In the genomic region with DNA sequence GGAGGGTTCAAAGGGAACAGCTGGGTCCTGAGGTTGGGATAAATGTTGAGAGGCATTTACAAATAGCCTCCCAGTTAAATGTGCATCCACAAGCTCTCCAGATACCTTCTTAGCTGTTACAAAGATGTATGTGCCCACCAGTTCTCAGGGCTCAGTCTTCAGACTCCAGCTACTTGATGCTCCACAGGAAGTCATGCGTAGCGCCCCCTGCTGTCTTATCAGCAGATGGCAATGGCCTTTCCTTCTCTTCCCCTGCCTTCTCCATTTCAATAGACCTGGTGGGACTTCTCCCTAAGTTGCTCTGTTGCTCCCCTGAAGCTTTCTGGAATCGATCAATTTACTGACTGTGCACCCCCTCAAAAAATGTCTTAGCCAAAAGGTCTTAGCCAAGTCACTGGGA, we compare ENCODE assay signal across 13 mouse cellular contexts. TPM values are rescaled to one million over a fixed set of nuclear protein-coding genes. Genes with fewer than 3 reads are reported as not detected.
DNase-seq lines count a peak whose midpoint lies in the region; ATAC-seq and TF ChIP-seq lines count a peak whose summit lies in the region.
"Had no signal": no experiment of that assay in that cellular context is flagged by ENCODE, and none has a peak within 500 bp of the region (broad histone marks: within the 10 kb centered on the region; RNA-seq: fewer than 3 reads in every experiment).

No protein-coding gene starts in this region.

- no peak overlapping the region for H3K4me2 ChIP-seq in heart, postnatal 0 days (ENCODE audit: low read depth, low read length)
- H3K4me2 ChIP-seq: liver, embryonic 13.5 days; midbrain, embryonic 15.5 days had no signal

- H3K4me1 ChIP-seq in heart, postnatal 0 days (ENCODE audit: control insufficient read depth, insufficient read depth), result no peaks in the 10 kb centered on the region
- H3K4me1 ChIP-seq in testis, adult 2 months (ENCODE audit: control insufficient read depth, insufficient read depth, low read length), result no peaks in the 10 kb centered on the region
- no peaks in the 10 kb centered on the region for H3K4me1 ChIP-seq in small intestine, adult 2 months (ENCODE audit: control insufficient read depth, insufficient read depth, insufficient read length, low read length)
- H3K4me1 ChIP-seq: liver, embryonic 13.5 days had no signal

- no peak for TF ChIP-seq EP300 in heart, postnatal 0 days (IDR thresholded peaks at IDR 0.05; ENCODE audit: low read depth)

- H3K9ac ChIP-seq in heart, postnatal 0 days (replicated peaks; ENCODE audit: low read depth, low read length), result no peak overlapping the region
- H3K9ac ChIP-seq: liver, embryonic 13.5 days; midbrain, embryonic 15.5 days had no signal

- DNase-seq in heart, postnatal 0 days (ENCODE audit: low spot score), result no peak
- DNase-seq in heart, adult 11 months, result no peak
- no peak for DNase-seq in testis, postnatal 10 days (ENCODE audit: low spot score)
- peak; percentile 11 for DNase-seq in c-Kit-negative CD71-positive TER-119-positive erythroid progenitor cells, embryonic 14.5 days (ENCODE audit: low read depth, low spot score)
- DNase-seq in Muller cell, postnatal 12 days (ENCODE audit: inconsistent ontology term), result no peak
- DNase-seq in neural tube, embryonic 10.5 days (ENCODE audit: extremely low spot score, low spot score), result no peak
- DNase-seq: adrenal gland, adult 8-10 months; heart, postnatal 36 days; kidney, adult 9 months; liver, embryonic 13.5 days had no signal

- H3K4me3 ChIP-seq in heart, postnatal 0 days (ENCODE audit: low read depth, low read length), result no peak overlapping the region
- H3K4me3 ChIP-seq in testis, adult 2 months (ENCODE audit: control insufficient read depth, low read depth, low read length), result no peak overlapping the region
- H3K4me3 ChIP-seq in small intestine, adult 2 months (ENCODE audit: low read depth, low read length), result no peak overlapping the region
- H3K4me3 ChIP-seq: liver, embryonic 13.5 days; midbrain, embryonic 15.5 days had no signal

- no peaks in the 10 kb centered on the region for H3K36me3 ChIP-seq in heart, postnatal 0 days (replicated peaks; ENCODE audit: control insufficient read depth, insufficient read depth, low read length)
- H3K36me3 ChIP-seq in testis, adult 2 months (ENCODE audit: control insufficient read depth, insufficient read depth, low read length), result no peaks in the 10 kb centered on the region
- no peaks in the 10 kb centered on the region for H3K36me3 ChIP-seq in small intestine, adult 2 months (ENCODE audit: control insufficient read depth, insufficient read depth, low read length)
- H3K36me3 ChIP-seq: liver, embryonic 13.5 days; midbrain, embryonic 15.5 days had no signal

- WGBS in heart, postnatal 0 days, result 20% methylated on average over 3 of the region's 3 CpGs
- 46% methylated on average over 3 of the region's 3 CpGs for WGBS in small intestine, adult 2 months

- no peak for TF ChIP-seq POLR2A in testis, adult 2 months (IDR thresholded peaks at IDR 0.05; ENCODE audit: control insufficient read depth, low read depth, low read length)
- no peak for TF ChIP-seq POLR2A in small intestine, adult 2 months (IDR thresholded peaks at IDR 0.05; ENCODE audit: low read depth, low read length)

- no peaks in the 10 kb centered on the region for H3K9me3 ChIP-seq in heart, postnatal 0 days (replicated peaks; ENCODE audit: control insufficient read depth, low read length)
- H3K9me3 ChIP-seq: liver, embryonic 13.5 days; midbrain, embryonic 15.5 days had no signal

- no peak overlapping the region for H3K27ac ChIP-seq in heart, postnatal 0 days (ENCODE audit: low read depth)
- H3K27ac ChIP-seq in testis, adult 2 months (ENCODE audit: control insufficient read depth, insufficient read depth, low read depth, low read length), result no peak overlapping the region
- no peak overlapping the region for H3K27ac ChIP-seq in small intestine, adult 2 months (ENCODE audit: insufficient read depth, low read depth, low read length)
- H3K27ac ChIP-seq: liver, embryonic 13.5 days; midbrain, embryonic 15.5 days had no signal

- no peak for ATAC-seq in heart, postnatal 0 days (ENCODE audit: insufficient read depth, low read depth)
- ATAC-seq: midbrain, embryonic 15.5 days had no signal

- peak; percentile 14; the same call in 1 of the 2 replicates for TF ChIP-seq CTCF in heart, postnatal 0 days (IDR thresholded peaks at IDR 0.05; ENCODE audit: low read depth)
- TF ChIP-seq CTCF in testis, adult 2 months (IDR thresholded peaks at IDR 0.05; ENCODE audit: control insufficient read depth, insufficient read depth, insufficient replicate concordance, low read depth, low read length), result peak; percentile 78; the same call in 1 of the 2 replicates
- peak; percentile 35; the same call in 1 of the 2 replicates for TF ChIP-seq CTCF in small intestine, adult 2 months (IDR thresholded peaks at IDR 0.05; ENCODE audit: extremely low read depth, insufficient read length, insufficient replicate concordance, low read depth, low read length)

- H3K27me3 ChIP-seq in heart, postnatal 0 days (ENCODE audit: control insufficient read depth, insufficient read depth, low read length), result 0 out of 2 replicates have a peak, but pooled peaks cover 3% of the 10 kb centered on the region
- no peaks in the 10 kb centered on the region for H3K27me3 ChIP-seq in testis, adult 2 months (ENCODE audit: control insufficient read depth, insufficient read depth, low read length)
- no peaks in the 10 kb centered on the region for H3K27me3 ChIP-seq in small intestine, adult 2 months (ENCODE audit: control insufficient read depth, insufficient read depth, low read length)
- H3K27me3 ChIP-seq: liver, embryonic 13.5 days; midbrain, embryonic 15.5 days had no signal

RNA-seq across cellular contexts. Expression of gene Mrps22, which starts 27.0 kb away (rescaled TPM):
- 54.1 and 63.3 TPM in 2 replicates for total RNA-seq in heart, postnatal 0 days (2014; rRNA removed; ENCODE audit: low replicate concordance)
- 46.7 and 48.6 TPM in 2 replicates for polyA plus RNA-seq in heart, postnatal 0 days (2015; fragmentation: Nextera tagmentation; extraction: Ambion mirVana)
- polyA plus RNA-seq in testis, adult 2 months (2012; rRNA removed), result 20.9 and 23.2 TPM in 2 replicates
- polyA plus RNA-seq in small intestine, adult 2 months (2012; rRNA removed), result 10.2 and 14.8 TPM in 2 replicates

Comparison
In these comparisons a context has a peak if more than half of its experiments do, and no peak if none do; other contexts are left out.
1. CTCF ChIP-seq: peak in every context shown above with its lines; median percentile 78 in testis, adult 2 months; 35 in small intestine, adult 2 months; 14 in heart, postnatal 0 days.